Mouse (Mus musculus) neural tube, embryonic 10.5 days (tissue): ENCODE measurements around the gene Slc7a5.

Experiments used
- DNase-seq: peaks from one replicate; pipeline ENCODE4 v3.0.0-alpha.2; 2017; ENCODE audit warnings: low spot score; ENCODE audit errors: extremely low spot score

Gene Slc7a5

DNA sequence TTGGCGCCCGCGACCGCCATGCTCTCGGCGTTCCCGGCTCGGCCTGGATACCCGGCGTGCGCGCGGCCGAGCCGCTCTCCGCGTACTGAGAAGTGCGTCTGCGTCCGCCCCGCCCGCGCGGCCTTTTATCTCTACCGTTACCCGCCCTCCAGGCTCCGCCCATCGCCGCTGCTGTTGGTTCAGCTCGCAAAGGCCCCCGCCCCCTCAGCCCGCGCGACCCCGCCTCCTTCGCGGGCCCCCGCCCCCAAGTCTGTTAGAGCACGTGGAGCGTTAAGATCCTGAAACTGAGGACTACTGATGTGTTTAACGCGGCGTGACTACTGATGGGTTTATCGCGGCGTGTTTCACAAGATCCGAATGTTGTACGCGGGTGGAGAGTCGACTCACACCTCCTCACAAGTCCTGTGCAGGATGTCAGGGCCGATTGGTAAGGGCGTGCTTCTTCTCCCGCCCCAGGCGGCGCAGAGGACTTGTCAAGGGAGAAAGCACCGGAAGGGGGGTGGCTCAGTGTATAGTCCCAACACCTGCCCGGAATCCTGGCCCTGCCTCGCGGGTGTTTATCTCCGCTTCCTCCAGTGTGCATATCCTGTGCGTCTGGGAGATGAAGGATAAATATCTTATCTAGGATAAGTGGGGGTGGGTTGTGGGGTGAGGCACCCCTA, at the start of gene Slc7a5:
Gene Slc7a5, minus strand, starts transcription at position 108 of the 662 bp plus-strand sequence.
- DNase-seq = peak; percentile 96

DNA sequence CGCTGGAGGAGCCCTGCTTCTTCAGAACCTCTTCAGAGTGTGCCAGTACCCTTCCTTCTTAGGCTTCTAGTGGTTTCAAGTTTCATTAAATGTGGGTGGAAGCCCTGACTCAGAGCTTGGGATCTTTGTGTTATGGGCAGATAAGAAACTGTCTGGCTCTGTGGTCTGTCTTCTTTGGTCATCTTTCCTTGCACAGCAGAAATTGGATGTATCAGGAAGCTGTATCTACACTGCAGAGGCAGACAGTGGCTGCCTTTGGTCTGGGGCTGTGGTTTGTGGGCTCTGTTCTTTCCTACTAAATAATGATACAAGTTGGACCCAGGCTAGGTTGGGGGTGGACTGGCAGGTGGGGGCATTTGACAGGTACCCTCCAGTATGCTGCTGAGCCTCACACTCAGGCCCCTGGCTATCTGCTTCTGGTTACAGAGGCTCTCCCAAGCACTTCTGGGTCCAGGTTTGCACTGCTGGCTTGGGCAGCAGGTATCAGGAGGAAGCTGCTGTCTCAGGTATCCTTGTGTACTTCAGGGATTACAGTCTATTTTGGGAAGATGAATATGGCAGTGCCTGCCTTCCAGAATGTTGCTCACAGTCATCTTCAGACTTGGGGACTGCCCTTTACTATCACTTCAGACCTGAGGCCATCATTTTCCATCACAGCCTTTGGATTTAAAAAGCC, 48.5 kb upstream of the Slc7a5 start:
- no peak for DNase-seq

DNA sequence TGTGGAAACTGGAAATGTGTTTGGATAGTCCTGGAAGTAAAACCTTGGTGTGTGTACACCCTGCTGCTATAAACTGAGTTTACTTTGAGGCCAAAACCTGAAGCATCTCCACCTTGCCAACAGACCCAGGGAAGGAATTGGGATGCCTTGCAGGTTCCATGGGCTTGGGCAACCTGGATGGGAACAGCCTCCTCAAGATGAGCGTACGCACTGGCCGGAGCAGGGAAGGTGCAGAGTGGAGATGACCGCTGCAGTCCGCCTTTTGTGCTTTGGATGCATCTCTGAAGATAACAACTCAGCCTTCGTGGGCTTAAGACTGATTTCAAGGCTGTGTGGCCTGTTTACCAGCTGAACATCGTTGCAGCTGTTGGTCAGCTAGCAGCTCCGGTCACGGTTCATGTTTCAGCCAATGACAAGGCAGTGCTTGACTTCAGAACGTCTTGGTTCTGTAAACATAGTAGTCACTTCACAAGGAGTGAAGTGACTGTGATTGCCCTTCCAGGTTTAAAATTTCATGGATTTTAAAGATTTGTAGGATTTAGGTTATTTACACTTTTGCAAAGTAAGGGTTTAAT, 47.6 kb upstream of the Slc7a5 start:
- no peak for DNase-seq

DNA sequence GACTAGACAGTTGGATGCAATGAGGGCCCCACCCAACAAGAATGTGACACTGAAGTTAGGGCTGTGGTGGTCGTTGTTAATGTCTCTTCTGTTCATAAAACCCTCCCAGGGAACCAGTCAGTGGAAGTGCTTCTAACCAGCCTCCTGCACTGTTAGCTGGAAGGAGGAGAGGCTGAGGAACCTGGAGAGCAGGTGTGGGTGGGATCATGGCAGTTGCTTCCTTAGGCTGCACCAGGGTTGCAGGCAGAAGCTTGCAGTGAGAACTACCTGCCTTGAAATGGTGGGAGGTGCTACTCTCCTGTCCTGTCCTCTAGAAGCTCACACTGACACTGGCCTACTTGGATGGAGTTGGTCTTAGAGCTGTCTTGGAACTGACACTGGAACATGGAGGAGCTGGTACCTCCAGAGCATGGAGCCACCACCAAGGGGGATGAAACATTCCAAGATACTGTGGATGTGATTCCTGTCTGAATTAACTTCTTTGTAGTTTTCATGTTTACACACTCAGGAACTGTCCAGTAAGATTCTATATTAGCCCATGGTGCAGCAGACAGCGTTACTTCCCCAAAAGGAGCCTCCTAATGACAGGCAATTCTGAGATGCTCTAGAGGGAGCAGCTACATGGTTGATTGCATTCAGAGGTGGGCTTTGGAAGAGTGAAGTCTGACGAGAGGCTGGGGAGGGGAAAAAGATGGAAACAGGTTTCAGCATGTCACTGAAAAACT, 46.5 kb upstream of the Slc7a5 start:
- no peak for DNase-seq

DNA sequence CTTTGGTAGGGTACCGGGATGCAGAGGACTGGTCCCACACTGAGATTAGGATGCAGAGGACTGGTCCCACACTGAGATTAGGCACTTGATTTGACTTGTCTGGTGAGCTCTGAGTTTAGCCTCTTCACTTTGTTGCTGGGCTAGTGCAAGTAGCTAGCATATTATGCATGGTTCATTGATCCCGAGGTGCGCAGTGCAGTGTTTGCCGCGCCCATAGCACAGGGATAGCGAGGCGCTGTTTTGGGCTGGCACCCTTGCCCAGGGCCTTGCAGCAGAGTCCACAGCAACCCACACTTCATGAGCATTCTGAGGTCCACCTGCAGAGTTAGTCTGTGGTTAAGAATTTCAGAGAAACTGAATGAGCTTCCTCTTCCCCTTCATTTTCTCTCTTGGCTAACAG, 45.3 kb upstream of the Slc7a5 start:
- DNase-seq = no peak

DNA sequence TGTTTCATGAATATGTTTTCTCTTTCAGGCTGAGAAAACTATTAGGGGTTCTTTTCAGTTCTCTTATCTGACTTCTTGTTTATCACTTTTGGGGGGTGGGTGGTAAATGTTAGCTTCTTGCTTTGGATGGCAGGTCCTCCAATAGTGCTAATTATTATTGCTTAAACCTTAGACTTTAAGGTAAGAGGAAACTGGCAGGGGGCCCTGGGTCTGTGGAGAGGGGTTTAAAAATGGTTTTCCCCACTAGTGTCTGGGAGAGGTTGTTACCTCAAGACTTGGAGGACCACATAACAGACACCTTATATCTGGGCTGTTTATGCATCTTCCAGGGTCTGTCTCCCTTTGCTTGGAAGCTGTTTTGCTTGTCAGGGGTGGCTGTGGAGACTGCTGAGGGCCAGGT, 44.6 kb upstream of the Slc7a5 start:
- no peak for DNase-seq

DNA sequence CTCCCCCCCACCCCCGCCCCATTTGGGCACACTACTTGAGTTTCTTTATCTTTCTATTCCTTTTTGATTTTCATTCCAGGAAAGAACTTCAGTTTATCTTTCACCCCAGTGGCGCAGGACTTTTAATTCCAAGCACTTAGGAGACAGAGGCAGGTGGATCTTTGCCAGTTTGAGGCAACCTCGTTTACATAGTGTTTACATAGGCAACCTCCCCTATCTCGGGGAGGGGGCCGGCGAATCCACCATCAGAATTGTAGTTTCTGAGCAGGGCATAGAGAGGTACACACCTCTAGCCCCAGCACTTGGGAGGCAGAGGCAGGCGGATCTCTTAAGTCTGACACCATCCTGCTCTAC, 44.1 kb upstream of the Slc7a5 start:
- no peak for DNase-seq

DNA sequence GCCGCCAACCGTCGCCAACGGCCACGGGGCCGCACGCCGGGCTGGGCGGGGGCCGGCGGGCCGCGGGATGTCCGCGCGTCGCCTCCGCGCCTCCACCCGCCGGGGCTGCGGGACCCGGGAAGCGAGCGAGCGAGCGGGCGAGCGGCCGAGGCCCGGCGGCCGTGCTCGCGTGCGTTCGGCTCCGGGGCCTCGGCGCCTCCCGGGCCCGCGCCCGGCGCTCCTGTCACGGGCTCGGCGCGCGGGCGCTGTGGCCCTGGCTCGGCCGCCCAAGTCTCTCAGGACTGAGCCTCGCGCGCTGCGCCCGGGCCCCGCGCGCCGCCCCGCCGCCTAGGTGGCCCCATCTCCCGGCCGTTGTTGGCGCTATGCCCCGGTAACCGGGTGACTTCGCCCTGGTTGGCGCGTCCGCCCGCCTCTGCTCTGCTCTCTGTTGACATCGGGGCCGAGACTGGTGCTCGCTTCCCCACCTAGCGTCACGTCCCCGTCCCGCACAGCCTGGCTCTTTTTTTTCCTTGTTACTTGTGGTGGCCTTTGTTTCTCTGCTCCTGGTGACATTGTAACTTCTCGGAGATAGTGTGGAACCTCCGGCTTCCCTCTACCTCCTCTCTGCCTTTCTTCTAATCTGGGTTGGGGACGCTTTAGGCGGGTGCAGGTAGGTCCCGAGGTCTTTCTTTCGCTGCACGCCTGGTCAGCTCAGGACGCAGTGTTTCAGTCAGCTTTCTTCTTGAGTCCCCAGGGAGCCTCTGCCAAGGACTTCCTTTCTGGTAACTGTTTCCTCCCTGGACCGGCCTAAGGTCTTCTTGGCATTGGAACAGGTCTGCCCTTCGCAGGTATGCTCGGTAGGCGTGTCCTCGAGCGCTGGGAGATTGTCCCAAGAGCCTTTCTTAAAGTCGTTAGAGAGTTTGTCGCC, 43.5 kb upstream of the Slc7a5 start:
- DNase-seq = peak; percentile 63

DNA sequence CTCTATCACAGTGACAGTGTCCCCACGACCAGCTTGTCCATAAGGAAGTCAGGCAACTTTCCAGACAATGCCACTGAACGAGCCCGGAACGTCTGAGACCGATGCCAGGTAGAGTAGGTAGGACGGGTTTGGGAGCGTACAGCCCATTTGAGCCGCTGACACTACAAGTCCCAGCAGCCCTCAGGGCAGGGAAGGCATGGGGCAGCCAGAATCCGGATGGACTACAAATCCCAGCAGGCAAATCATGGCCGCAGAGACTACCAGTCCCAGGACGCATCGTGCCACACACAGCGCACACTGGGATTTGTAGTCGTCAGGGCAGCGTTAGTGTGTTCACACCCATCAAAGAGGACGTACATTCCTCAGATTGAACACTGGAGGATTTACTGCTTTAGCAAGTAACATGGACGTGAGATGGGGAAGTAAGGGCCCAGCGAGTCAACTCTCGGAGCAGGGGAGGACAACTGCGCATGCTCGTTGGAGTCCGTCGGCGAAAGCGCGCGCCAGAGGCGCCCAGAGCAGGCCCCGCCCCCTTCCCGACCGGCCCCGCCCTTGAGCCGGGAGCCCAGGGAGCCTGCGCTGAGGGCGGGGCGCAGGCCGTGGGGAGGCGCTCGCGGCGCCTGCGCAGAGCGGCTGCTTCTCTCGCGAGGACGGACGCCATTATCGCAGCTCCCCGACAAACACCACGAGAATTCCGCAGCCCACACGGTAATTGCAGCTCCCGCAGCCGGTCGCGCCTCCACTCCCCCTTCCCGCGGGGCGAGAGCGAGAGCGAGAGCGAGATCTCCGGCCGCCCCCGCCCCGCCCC, 42.7 kb upstream of the Slc7a5 start:
- DNase-seq = peak; percentile 98

DNA sequence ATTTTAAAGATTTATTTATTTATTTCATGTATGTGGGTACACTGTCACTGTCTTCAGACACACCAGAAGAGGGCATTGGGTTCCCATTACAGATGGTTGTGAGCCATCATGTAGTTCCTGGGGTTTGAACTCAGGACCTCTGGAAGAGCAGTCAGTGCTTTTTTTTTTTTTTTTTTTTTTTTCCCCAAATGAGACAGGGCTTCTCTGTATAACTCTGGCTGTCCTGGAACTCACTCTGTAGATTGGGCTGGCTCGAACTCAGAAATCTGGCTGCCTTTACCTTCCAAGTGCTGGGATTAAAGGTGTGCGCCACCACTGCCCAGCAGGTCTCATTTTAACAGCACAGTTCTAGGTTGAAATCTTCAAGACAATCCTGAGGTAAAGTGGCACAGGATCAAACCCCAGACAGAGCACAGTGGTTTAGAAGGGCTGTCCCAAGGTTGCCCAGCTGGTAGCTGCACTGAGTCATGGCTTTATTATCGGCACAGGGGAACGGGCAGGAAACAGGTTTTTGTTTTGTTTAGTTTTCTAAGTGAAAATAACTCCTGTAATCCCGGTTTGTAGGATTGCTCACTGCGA, 41.8 kb upstream of the Slc7a5 start, which contains the start of gene Banp:
Gene Banp, plus strand, starts transcription at position 529 of the 579 bp plus-strand sequence.
- DNase-seq = no peak

DNA sequence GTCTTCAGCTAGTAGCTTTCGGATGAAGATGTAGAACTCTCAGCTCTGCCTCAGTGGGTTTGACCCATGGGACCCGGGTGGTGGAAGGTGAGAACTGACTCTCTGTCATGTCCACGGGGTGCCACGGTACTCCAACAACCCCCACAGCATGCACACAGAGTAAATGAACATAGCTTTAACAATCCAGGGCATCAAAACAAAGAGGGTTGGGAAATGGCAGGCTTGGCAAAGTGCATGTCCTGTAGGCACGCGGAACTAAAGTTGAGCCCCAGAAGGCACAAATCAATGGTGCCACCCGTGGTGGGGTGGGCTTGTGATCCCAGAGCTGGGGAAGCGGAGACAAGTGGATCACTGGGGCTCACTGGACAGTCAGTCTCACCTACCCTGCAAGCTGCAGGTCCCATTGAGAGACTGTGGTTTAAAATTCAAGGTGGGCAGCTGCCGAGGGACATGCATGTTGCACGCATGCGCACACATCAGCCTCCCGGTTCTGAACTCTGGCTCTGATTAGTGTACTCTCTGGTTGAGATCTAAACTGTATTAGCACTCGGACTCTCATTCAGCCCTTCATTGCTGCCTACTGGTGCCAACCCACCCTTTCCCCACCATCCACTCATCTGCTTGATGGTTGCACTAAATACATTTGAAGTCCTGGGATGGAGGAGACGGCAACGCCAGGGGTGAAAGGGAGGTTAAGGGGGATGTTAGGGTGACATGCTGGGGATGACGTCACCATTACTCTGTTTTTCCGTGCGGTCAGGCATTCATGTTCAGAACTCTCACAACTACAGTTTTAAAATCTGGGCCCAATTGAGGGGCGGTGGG, 41.0 kb upstream of the Slc7a5 start:
- DNase-seq = no peak

DNA sequence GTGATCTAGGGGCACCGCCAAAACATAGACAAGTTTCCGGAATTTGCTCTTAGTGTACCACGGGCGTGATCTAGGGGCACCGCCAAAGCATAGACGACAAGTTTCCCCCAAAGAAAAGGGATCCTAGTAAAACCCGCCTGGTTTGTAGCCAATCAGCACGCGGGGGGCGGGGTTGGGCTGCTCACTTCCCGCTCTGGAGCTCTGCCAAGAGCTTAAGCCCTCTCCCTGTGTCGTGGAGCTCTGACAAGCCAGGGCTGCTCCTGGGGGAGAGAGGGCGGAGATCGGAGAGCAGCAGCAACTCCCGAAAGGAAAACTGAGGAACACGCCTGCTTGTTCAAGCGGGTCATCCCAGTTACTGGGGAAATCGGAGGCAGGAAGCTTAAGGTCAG, 40.3 kb upstream of the Slc7a5 start:
- peak; percentile 90 for DNase-seq

DNA sequence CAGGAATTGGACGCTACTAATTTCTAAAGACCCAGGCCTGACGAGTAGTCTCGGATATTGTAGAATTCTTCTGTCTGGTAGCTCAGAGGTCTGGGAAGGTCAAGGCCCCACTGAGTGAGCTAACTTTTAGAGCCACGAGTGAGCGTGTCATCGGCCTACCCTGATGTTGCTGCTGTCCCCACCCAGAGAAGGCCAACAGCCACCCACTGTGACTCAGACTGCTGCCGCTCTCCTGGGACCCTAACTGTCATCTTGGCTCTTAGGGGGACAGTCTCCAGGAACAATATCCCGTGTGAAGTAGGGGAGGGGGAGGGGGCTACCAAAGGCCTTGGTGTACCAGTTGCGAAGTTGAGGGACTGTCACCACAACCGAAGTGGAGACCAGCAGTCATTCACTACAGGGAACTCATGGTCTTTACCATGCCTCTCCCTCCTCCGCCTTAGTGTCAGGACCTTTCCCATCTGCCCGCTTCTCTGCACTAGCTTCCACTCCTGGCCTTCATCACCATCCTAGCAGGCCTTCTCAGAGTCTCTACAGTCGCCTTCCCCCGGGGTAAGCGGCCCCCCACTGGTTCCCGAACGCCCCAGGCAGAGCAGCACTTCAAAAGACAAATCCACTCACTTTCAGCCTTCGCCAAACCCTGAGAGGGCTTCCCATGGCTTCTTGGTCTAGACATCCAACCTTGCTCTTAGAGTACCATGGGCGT, 39.7 kb upstream of the Slc7a5 start:
- DNase-seq = no peak

DNA sequence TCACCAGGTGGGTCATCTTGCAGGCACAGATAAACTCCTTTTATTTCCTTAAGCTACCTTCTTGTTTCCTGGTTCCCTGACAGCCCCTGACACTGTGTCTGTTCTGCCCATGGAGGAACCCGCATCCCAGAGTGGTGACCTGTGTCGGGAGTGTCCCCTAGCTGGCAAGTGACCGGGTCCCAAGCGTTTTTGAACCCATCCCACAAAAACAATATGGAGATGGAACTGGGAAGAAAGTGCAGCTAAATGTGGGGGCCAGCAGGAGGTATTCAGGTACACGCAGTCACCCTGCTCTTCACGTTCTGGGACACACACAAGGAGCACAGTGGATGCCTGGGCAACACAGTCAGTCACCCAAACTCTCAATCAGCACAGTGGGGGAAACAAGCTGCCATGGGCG, 38.9 kb upstream of the Slc7a5 start:
- no peak for DNase-seq

DNA sequence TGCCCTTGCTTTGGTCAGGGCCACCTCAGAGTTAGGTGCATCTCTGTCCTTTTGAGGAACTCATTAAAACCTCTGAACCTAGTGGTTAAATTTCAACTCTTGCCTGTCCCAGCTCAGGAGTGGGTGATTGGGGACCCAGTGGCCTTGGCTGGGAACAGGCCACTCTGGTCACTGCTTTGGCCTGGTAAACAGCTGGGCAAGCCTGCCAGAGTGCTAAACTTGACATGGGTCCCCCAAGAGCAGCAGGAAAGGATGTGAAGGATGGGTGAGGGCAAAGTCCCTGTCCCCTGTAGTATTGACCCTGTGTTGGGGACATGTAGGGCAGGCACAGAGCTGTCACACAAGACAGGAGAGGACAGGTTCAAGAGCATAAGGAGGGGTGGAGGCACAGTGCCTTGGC, 37.3 kb upstream of the Slc7a5 start, which contains the start of gene Car5a:
Gene Car5a, minus strand, starts transcription at position 74 of the 400 bp plus-strand sequence.
- no peak for DNase-seq

DNA sequence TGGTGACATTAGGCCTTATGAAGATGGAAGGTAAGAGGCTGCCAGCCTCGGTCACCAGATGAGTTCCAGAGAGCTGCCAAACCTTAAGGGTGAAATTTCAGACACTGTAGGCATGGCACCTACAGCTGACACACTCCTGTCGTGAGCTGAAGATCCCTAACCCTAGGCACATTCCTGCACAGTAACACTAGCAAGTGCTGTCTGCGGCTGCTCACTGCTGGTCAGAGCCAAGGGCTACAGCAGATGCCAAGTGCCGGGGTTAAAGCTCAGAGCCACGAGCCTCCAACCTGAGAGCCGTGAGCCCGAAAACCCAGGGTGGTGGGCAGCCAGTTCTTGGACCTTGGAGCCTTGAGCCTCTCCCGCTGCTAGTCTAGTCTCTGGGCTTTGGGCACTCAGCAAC, 36.2 kb upstream of the Slc7a5 start:
- DNase-seq = no peak

DNA sequence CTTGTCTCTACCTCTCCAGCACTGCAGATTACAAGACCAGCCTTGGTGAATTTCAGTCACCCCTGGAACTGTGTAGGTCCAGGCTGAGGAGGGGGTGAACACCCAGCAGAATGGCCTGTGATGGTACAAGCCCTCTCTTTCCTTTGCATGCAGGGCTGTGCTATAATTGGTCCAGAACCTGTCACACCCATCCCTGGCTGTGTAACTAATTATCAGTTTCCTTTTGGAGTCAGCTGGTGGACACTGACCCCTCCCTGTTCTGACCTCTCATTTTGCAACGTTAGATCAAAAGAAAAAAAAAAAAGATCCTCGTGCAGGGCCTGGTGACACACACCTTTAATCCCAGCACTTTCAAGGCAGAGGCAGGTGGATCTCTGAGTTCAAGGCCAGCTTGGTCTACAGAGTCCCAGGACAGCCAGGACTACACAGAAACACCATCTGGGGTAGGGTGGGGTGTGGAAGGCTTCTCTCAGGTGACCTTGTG, 35.6 kb upstream of the Slc7a5 start:
- no peak for DNase-seq

DNA sequence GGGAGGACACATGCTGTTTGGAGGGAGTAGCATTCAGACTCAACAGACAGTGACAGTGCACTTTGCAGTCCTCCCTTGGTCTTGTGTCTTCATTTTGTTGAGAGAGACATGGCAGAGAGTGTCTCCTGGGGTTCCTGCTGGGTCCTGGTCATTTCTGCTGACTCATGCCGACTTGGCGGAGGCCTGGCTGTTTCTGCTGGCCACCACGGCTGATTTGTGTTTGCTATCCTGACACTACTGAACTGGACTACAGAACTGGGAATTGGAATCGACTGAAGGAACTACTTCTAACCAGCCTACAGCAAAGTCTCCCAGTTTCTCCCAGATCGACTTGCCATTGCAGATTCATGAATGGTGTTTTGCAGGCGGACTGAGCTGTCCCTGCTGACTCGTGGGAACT, 31.2 kb upstream of the Slc7a5 start:
- no peak for DNase-seq
